Mouse (Mus musculus) erythroblast, embryonic 14.5 days (primary cell): ENCODE results near the gene Xpnpep1. TPM values are rescaled to one million over a fixed set of nuclear protein-coding genes. Genes with fewer than 3 reads are reported as not detected.

Experiments used
- H3K27me3 ChIP-seq: 2 replicates; pipeline ENCODE4 v1.6.1; 2012; ENCODE audit warnings: inconsistent platforms; ENCODE audit not compliant: control insufficient read depth
- H3K36me3 ChIP-seq: 2 replicates; pipeline ENCODE4 v1.6.1; 2012; ENCODE audit warnings: mild to moderate bottlenecking, inconsistent platforms; ENCODE audit not compliant: control insufficient read depth
- H3K4me1 ChIP-seq: 2 replicates; pipeline ENCODE4 v1.6.1; 2012; ENCODE audit warnings: inconsistent platforms; ENCODE audit not compliant: control insufficient read depth
- H3K4me3 ChIP-seq: replicated peaks from 2 replicates; pipeline ENCODE3; 2012; ENCODE audit warnings: moderate library complexity, mild to moderate bottlenecking, inconsistent platforms
- H3K9me3 ChIP-seq: 2 replicates; pipeline ENCODE4 v1.6.1; 2012; ENCODE audit warnings: low read length, inconsistent platforms, mixed read lengths; ENCODE audit not compliant: control insufficient read depth
- GATA1 ChIP-seq: IDR thresholded peaks from 2 replicates; pipeline ENCODE4 v1.6.1; 2012; ENCODE audit warnings: low read length, inconsistent platforms, mixed read lengths
- TAL1 ChIP-seq: IDR thresholded peaks from 3 replicates; pipeline ENCODE4 v1.6.1; 2012; ENCODE audit warnings: low read length, inconsistent platforms, mixed read lengths
- polyA plus RNA-seq: library from polyadenylated mRNA; stranded (reverse); fragments of >175 nt; gene quantifications from 2 replicates; pipeline ENCODE4 v1.2.3, GENCODE M21; 2012

Xpnpep1 gene
- polyA plus RNA-seq, 1 experiment = 5.7 TPM

- Histone ChIP-seq H3K9me3 (no peaks in the 10 kb centered on the region), H3K27me3 (no peaks in the 10 kb centered on the region), H3K36me3 (peaks cover 92% of the 10 kb centered on the region), H3K4me1 (peaks cover 51% of the 10 kb centered on the region), H3K4me3 (no peak overlapping the region)
- TF ChIP-seq TAL1 (no peak), GATA1 (no peak)
Observed at GRCm38 (mm10) chr19:53028216-53028615, 11.8 kb downstream of the Xpnpep1 start.

GRCm38 (mm10) chr19:53023189-53023588 lies 16.8 kb downstream of the Xpnpep1 start:
- H3K4me1 ChIP-seq = peaks cover 13% of the 10 kb centered on the region
- H3K4me3 ChIP-seq = no peak overlapping the region
- H3K27me3 ChIP-seq = no peaks in the 10 kb centered on the region
- TF ChIP-seq GATA1 (no peak), TAL1 (no peak)
- H3K36me3 ChIP-seq = peaks cover 97% of the 10 kb centered on the region
- no peaks in the 10 kb centered on the region for H3K9me3 ChIP-seq

GRCm38 (mm10) chr19:53022037-53022614 lies 17.9 kb downstream of the Xpnpep1 start:
- H3K9me3 ChIP-seq = no peaks in the 10 kb centered on the region
- peaks cover 97% of the 10 kb centered on the region for H3K36me3 ChIP-seq
- TF ChIP-seq GATA1 = no peak
- no peak for TF ChIP-seq TAL1
- no peak overlapping the region for H3K4me3 ChIP-seq
- peaks cover 11% of the 10 kb centered on the region for H3K4me1 ChIP-seq
- no peaks in the 10 kb centered on the region for H3K27me3 ChIP-seq

GRCm38 (mm10) chr19:53021537-53021936 lies 18.5 kb downstream of the Xpnpep1 start:
- TF ChIP-seq GATA1 (no peak), TAL1 (no peak)
- Histone ChIP-seq H3K9me3 (no peaks in the 10 kb centered on the region), H3K4me3 (no peak overlapping the region), H3K36me3 (peaks cover 96% of the 10 kb centered on the region), H3K4me1 (peaks cover 11% of the 10 kb centered on the region), H3K27me3 (no peaks in the 10 kb centered on the region)

- peaks cover 13% of the 10 kb centered on the region for H3K4me1 ChIP-seq
- peaks cover 96% of the 10 kb centered on the region for H3K36me3 ChIP-seq
- TF ChIP-seq GATA1 = no peak
- H3K27me3 ChIP-seq = no peaks in the 10 kb centered on the region
- no peak overlapping the region for H3K4me3 ChIP-seq
- no peaks in the 10 kb centered on the region for H3K9me3 ChIP-seq
Observed at GRCm38 (mm10) chr19:53019716-53020463, 20.1 kb downstream of the Xpnpep1 start.

- H3K4me3 ChIP-seq = no peak overlapping the region
- peaks cover 9% of the 10 kb centered on the region for H3K4me1 ChIP-seq
- no peaks in the 10 kb centered on the region for H3K9me3 ChIP-seq
- TF ChIP-seq TAL1 (no peak), GATA1 (no peak)
- H3K27me3 ChIP-seq = no peaks in the 10 kb centered on the region
- peaks cover 96% of the 10 kb centered on the region for H3K36me3 ChIP-seq
Observed at GRCm38 (mm10) chr19:53017954-53018353, 22.1 kb downstream of the Xpnpep1 start.

GRCm38 (mm10) chr19:53017248-53017647 lies 22.8 kb downstream of the Xpnpep1 start:
- H3K9me3 ChIP-seq = no peaks in the 10 kb centered on the region
- H3K27me3 ChIP-seq = no peaks in the 10 kb centered on the region
- H3K36me3 ChIP-seq = peaks cover 96% of the 10 kb centered on the region
- H3K4me3 ChIP-seq = no peak overlapping the region
- TF ChIP-seq GATA1 (no peak), TAL1 (no peak)
- H3K4me1 ChIP-seq = peaks cover 7% of the 10 kb centered on the region

- Histone ChIP-seq H3K9me3 (no peaks in the 10 kb centered on the region), H3K36me3 (peaks cover 96% of the 10 kb centered on the region), H3K4me3 (no peak overlapping the region), H3K4me1 (peaks cover 4% of the 10 kb centered on the region), H3K27me3 (no peaks in the 10 kb centered on the region)
- TF ChIP-seq GATA1 (no peak), TAL1 (no peak)
Observed at GRCm38 (mm10) chr19:53014910-53015710, 24.9 kb downstream of the Xpnpep1 start.

GRCm38 (mm10) chr19:53013744-53014143 lies 26.3 kb downstream of the Xpnpep1 start:
- Histone ChIP-seq H3K36me3 (peaks cover 99% of the 10 kb centered on the region), H3K9me3 (no peaks in the 10 kb centered on the region), H3K4me3 (no peak overlapping the region), H3K4me1 (peaks cover 4% of the 10 kb centered on the region), H3K27me3 (no peaks in the 10 kb centered on the region)
- TF ChIP-seq GATA1 = no peak
- TF ChIP-seq TAL1 = no peak
